Mouse (Mus musculus) myocyte (in vitro differentiated cells): ENCODE data around the gene Gm10974.

ENCODE experiments used
- E2F4 ChIP-seq: IDR thresholded peaks from one replicate; pipeline ENCODE4 v1.6.1; 2011; ENCODE audit warnings: mild to moderate bottlenecking, control low read depth, moderate library complexity; ENCODE audit not compliant: insufficient read depth
- MYOG ChIP-seq, 3 experiments: IDR thresholded peaks; one replicate each; pipeline ENCODE4 v1.6.1; 2011; ENCODE audit warnings: control low read depth in 2 of 3, low read depth in 2 of 3, mild to moderate bottlenecking in 2 of 3; ENCODE audit not compliant: insufficient read length in 2 of 3, control insufficient read depth in 1 of 3, insufficient read depth in 1 of 3
- POLR2A ChIP-seq: IDR thresholded peaks from one replicate; pipeline ENCODE4 v1.6.1; 2011; ENCODE audit warnings: low read depth, mild to moderate bottlenecking, control low read depth, moderate library complexity; ENCODE audit not compliant: insufficient read length

- peak; percentile 71 for TF ChIP-seq POLR2A
- TF ChIP-seq E2F4, result no peak
- no peak for TF ChIP-seq MYOG (IDR thresholded peaks at IDR 0.05; ENCODE audit: control insufficient read depth in 1 of 3, insufficient read depth in 1 of 3, insufficient read length in 2 of 3, low read depth in 2 of 3)
Measured at GRCm38 (mm10) chr7:66387813-66388521, 22.3 kb downstream of the Gm10974 start, which contains the start of gene Lrrk1.
